14 mouse cellular contexts compared by ENCODE assay signal in genomic region chr17:44418676-44419404, GRCm38 (mm10).
DNase-seq lines count a peak whose midpoint lies in the region; ATAC-seq and TF ChIP-seq lines count a peak whose summit lies in the region.
"Had no signal": no experiment of that assay in that cellular context is flagged by ENCODE, and none has a peak within 500 bp of the region (broad histone marks: within the 10 kb centered on the region; RNA-seq: fewer than 3 reads in every experiment).

No protein-coding gene starts in this region.

- TF ChIP-seq CTCF in thymus, adult 2 months (IDR thresholded peaks at IDR 0.05; ENCODE audit: borderline replicate concordance, control insufficient read depth, extremely low read depth, insufficient read depth, low read length, poor library complexity), result no peak

- no peak overlapping the region for H3K9ac ChIP-seq in hindbrain, embryonic 11.5 days (ENCODE audit: low read depth, low read length)
- H3K9ac ChIP-seq: forebrain, postnatal 0 days had no signal

- no peaks in the 10 kb centered on the region for H3K27me3 ChIP-seq in heart, embryonic 10.5 days (ENCODE audit: insufficient read depth, poor library complexity, severe bottlenecking)
- H3K27me3 ChIP-seq in thymus, adult 2 months (ENCODE audit: control insufficient read depth, insufficient read depth, low read length), result no peaks in the 10 kb centered on the region
- H3K27me3 ChIP-seq in hindbrain, embryonic 11.5 days (ENCODE audit: control insufficient read depth, insufficient read depth, low read length), result no peaks in the 10 kb centered on the region

- intact Hi-C loops in heart, postnatal 14 days (cut with DNase I), result no loop called here

- no peak for ATAC-seq in hindbrain, embryonic 11.5 days (ENCODE audit: low FRiP score)
- ATAC-seq: forebrain, postnatal 0 days had no signal

- H3K36me3 ChIP-seq in heart, embryonic 10.5 days, result no peaks in the 10 kb centered on the region
- H3K36me3 ChIP-seq in thymus, adult 2 months (ENCODE audit: control insufficient read depth, insufficient read depth, low read length), result no peaks in the 10 kb centered on the region
- no peaks in the 10 kb centered on the region for H3K36me3 ChIP-seq in hindbrain, embryonic 11.5 days (ENCODE audit: control insufficient read depth, insufficient read depth, low read length)

- no peak overlapping the region for H3K27ac ChIP-seq in heart, embryonic 10.5 days
- H3K27ac ChIP-seq in thymus, adult 2 months (ENCODE audit: control insufficient read depth, insufficient read depth, low read length), result no peak overlapping the region
- no peak overlapping the region for H3K27ac ChIP-seq in hindbrain, embryonic 11.5 days (ENCODE audit: low read depth, low read length)

- DNase-seq in heart, adult 11 months, result peak; percentile 98
- no peak for DNase-seq in heart, embryonic 10.5 days (ENCODE audit: low spot score)
- DNase-seq in thymus, postnatal 0 days (ENCODE audit: low spot score), result peak; percentile 2
- no peak for DNase-seq in thymus, adult 2 months
- peak; percentile 39 for DNase-seq in heart, postnatal 14 days
- no peak for DNase-seq in hindbrain, embryonic 11.5 days (ENCODE audit: low spot score)
- no peak for DNase-seq in c-Kit-positive CD71-positive TER-119-positive erythroid progenitor cells, embryonic 14.5 days (ENCODE audit: low spot score)
- DNase-seq in thymus, postnatal 36 days, result no peak
- DNase-seq: adrenal gland, postnatal 10 days; cerebellum, adult 9-11 months; forebrain, postnatal 0 days; layer of hippocampus, postnatal 36 days; retina, postnatal 1 day had no signal

- H3K4me2 ChIP-seq in hindbrain, embryonic 11.5 days (replicated peaks; ENCODE audit: low read depth, low read length), result no peak overlapping the region
- H3K4me2 ChIP-seq: midbrain, embryonic 11.5 days had no signal

- no peak overlapping the region for H3K4me3 ChIP-seq in heart, embryonic 10.5 days
- H3K4me3 ChIP-seq in thymus, adult 2 months (ENCODE audit: control insufficient read depth, insufficient read depth, low read length), result no peak overlapping the region
- H3K4me3 ChIP-seq in hindbrain, embryonic 11.5 days (ENCODE audit: low read depth, low read length), result no peak overlapping the region

- peaks cover 4% of the 10 kb centered on the region; the same call in 1 of the 2 replicates for H3K9me3 ChIP-seq in heart, embryonic 10.5 days
- H3K9me3 ChIP-seq in hindbrain, embryonic 11.5 days (ENCODE audit: control insufficient read depth, low read length), result no peaks in the 10 kb centered on the region; the same call in 1 of the 2 replicates

- WGBS in heart, embryonic 10.5 days, result 72% methylated on average over 11 of the region's 11 CpGs
- 13% methylated on average over 11 of the region's 11 CpGs for WGBS in thymus, adult 2 months
- 83% methylated on average over 11 of the region's 11 CpGs for WGBS in hindbrain, embryonic 11.5 days

- TF ChIP-seq POLR2A in thymus, adult 2 months (IDR thresholded peaks at IDR 0.05; ENCODE audit: control insufficient read depth, extremely low read depth, insufficient read depth, low read length, poor library complexity), result no peak

- H3K4me1 ChIP-seq in heart, embryonic 10.5 days, result no peaks in the 10 kb centered on the region
- H3K4me1 ChIP-seq in thymus, adult 2 months (replicated peaks; ENCODE audit: control insufficient read depth, insufficient read depth, low read length), result no peaks in the 10 kb centered on the region
- no peaks in the 10 kb centered on the region for H3K4me1 ChIP-seq in hindbrain, embryonic 11.5 days (replicated peaks; ENCODE audit: control insufficient read depth, insufficient read depth, low read length)

Comparison
In these comparisons a context has a peak if more than half of its experiments do, and no peak if none do; other contexts are left out.
1. DNase-seq: peak in heart, adult 11 months (single experiment), thymus, postnatal 0 days (single experiment) and heart, postnatal 14 days (2 of 2); none in heart, embryonic 10.5 days (single experiment), thymus, adult 2 months (single experiment), hindbrain, embryonic 11.5 days (single experiment), c-Kit-positive CD71-positive TER-119-positive erythroid progenitor cells, embryonic 14.5 days (single experiment) and thymus, postnatal 36 days (0 of 2).